In genomic region chr3:129588753-129589152, GRCm38 (mm10) we compare ENCODE assay signal across 19 mouse cellular contexts. TPM values are rescaled to one million over a fixed set of nuclear protein-coding genes. Genes with fewer than 3 reads are reported as not detected.
DNase-seq lines count a peak whose midpoint lies in the region; TF ChIP-seq lines count a peak whose summit lies in the region.
"Had no signal": no experiment of that assay in that cellular context is flagged by ENCODE, and none has a peak within 500 bp of the region (broad histone marks: within the 10 kb centered on the region; RNA-seq: fewer than 3 reads in every experiment).

No protein-coding gene starts in this region.

- no peak overlapping the region for H3ac ChIP-seq in myocyte (ENCODE audit: control insufficient read depth, insufficient read length)

- peaks cover 17% of the 10 kb centered on the region for H3K79me2 ChIP-seq in myocyte (ENCODE audit: control insufficient read depth, insufficient read depth)

- peak overlapping the region; percentile 19 for H3K4me2 ChIP-seq in myocyte (ENCODE audit: low read depth)
- H3K4me2 ChIP-seq: heart, embryonic 13.5 days; limb, embryonic 15.5 days; midbrain, embryonic 12.5 days had no signal

- no peak for TF ChIP-seq POLR2A in myocyte (IDR thresholded peaks at IDR 0.05; ENCODE audit: insufficient read length, low read depth)

- H3K27me3 ChIP-seq in myocyte (ENCODE audit: control insufficient read depth, insufficient read depth, insufficient read length) = no peaks in the 10 kb centered on the region
- H3K27me3 ChIP-seq: heart, embryonic 13.5 days; limb, embryonic 15.5 days; midbrain, embryonic 12.5 days had no signal

- peak; percentile 15 to 20 for DNase-seq in left cerebral cortex, adult 18-20 months (ENCODE audit: low spot score in 2 of 2)
- no peak for DNase-seq in left cerebral cortex, adult 11 months (ENCODE audit: low spot score)
- peak; percentile 31 for DNase-seq in CD4-positive, CD25-positive, alpha-beta regulatory T cell, adult 2 months (ENCODE audit: low read depth, low spot score)
- DNase-seq in brain, adult 2 months (ENCODE audit: low read depth, low spot score) = peak; percentile 56
- DNase-seq in layer of hippocampus, postnatal 25 days (ENCODE audit: extremely low spot score in 1 of 2, low spot score in 1 of 2) = no peak
- no peak for DNase-seq in cerebellum, postnatal 36 days
- no peak for DNase-seq in thymus, postnatal 10 days (ENCODE audit: low spot score in 2 of 2)
- DNase-seq: cerebellum, postnatal 25 days; kidney, postnatal 10 days; liver, postnatal 0 days; lung, postnatal 36 days; right cerebral cortex, postnatal 14 days; thymus, postnatal 14 days had no signal

- no peak overlapping the region for H3K4me3 ChIP-seq in myocyte
- H3K4me3 ChIP-seq: embryonic facial prominence, embryonic 10.5 days; erythroblast, embryonic 14.5 days; heart, embryonic 13.5 days; limb, embryonic 15.5 days; midbrain, embryonic 12.5 days had no signal

- peaks cover 8% of the 10 kb centered on the region for H3K36me3 ChIP-seq in myocyte (ENCODE audit: control insufficient read depth, insufficient read depth)
- H3K36me3 ChIP-seq: heart, embryonic 13.5 days; limb, embryonic 15.5 days; midbrain, embryonic 12.5 days had no signal

TF ChIP-seq in myocyte, 11 proteins besides CTCF, POLR2A, EP300 and RAD21:
- peak in 1 of 3 experiments; percentile 40 for TF ChIP-seq MYOD1 (IDR thresholded peaks at IDR 0.05; ENCODE audit: control insufficient read depth in 1 of 3, insufficient read length in 2 of 3, low read depth in 2 of 3)
- no peak for TF ChIP-seq E2F4 (IDR thresholded peaks at IDR 0.05; ENCODE audit: insufficient read depth)
- no peak for TF ChIP-seq POLR2AphosphoS2 (IDR thresholded peaks at IDR 0.05; ENCODE audit: insufficient read length, low read depth)
- no peak for TF ChIP-seq REST (IDR thresholded peaks at IDR 0.05; ENCODE audit: insufficient read depth, insufficient read length)
- TF ChIP-seq TCF3 (IDR thresholded peaks at IDR 0.05; ENCODE audit: insufficient read length, low read depth) = no peak
- no peak for TF ChIP-seq TCF12 (IDR thresholded peaks at IDR 0.05; ENCODE audit: insufficient read depth, poor library complexity, severe bottlenecking)
- TF ChIP-seq MAX (IDR thresholded peaks at IDR 0.05; ENCODE audit: low read depth) = peak; percentile 31
- no peak for TF ChIP-seq CEBPB (IDR thresholded peaks at IDR 0.05; ENCODE audit: insufficient read depth, poor library complexity, severe bottlenecking)
- TF ChIP-seq MYOG (IDR thresholded peaks at IDR 0.05; ENCODE audit: control insufficient read depth in 1 of 3, insufficient read depth in 1 of 3, insufficient read length in 2 of 3, low read depth in 2 of 3) = peak in 1 of 3 experiments; percentile 64
- no peak for TF ChIP-seq SRF (IDR thresholded peaks at IDR 0.05; ENCODE audit: control insufficient read depth, insufficient read length, low read depth)
- TF ChIP-seq USF1 (IDR thresholded peaks at IDR 0.05; ENCODE audit: low read depth) = no peak

RNA-seq across cellular contexts. Expression of gene Elovl6, which starts 56.6 kb away (rescaled TPM):
- total RNA-seq in left cerebral cortex, adult 18-20 months (2021) = 10 to 100 TPM; 27.4 to 36.4 TPM
- 6.8 TPM for polyA plus RNA-seq in myocyte (2012; fragmentation: generic; extraction: Trizol)
- total RNA-seq in layer of hippocampus, postnatal 25 days (2021) = 10 to 100 TPM; 37.8 to 40.8 TPM

Comparison
In these comparisons a context has a peak if more than half of its experiments do, and no peak if none do; other contexts are left out.
1. DNase-seq: peak in left cerebral cortex, adult 18-20 months (2 of 2), CD4-positive, CD25-positive, alpha-beta regulatory T cell, adult 2 months (single experiment) and brain, adult 2 months (single experiment); none in left cerebral cortex, adult 11 months (single experiment), layer of hippocampus, postnatal 25 days (0 of 2), cerebellum, postnatal 36 days (0 of 2) and thymus, postnatal 10 days (0 of 2).